Mouse (Mus musculus) limb, embryonic 12.5 days (tissue): ENCODE results near the gene Cdk12. TPM values are rescaled to one million over a fixed set of nuclear protein-coding genes. Genes with fewer than 3 reads are reported as not detected.

Source experiments
- ATAC-seq: fragments of 200-750 bp; cut with Nextera tagmentation; 2 replicates; pipeline ENCODE4 v1.8.0; 2017; ENCODE audit warnings: low read depth, moderate TSS enrichment; ENCODE audit not compliant: insufficient number of reproducible peaks, insufficient read depth, low FRiP score, low TSS enrichment
- H3K27ac ChIP-seq: fragments of 300-500 bp; sonication (generic); 2 replicates; pipeline ENCODE4 v1.5.1; 2016; ENCODE audit warnings: mild to moderate bottlenecking, moderate library complexity
- H3K27me3 ChIP-seq: fragments of 300-500 bp; sonication (generic); 2 replicates; pipeline ENCODE4 v1.6.1; 2016; ENCODE audit warnings: mild to moderate bottlenecking, moderate library complexity
- H3K36me3 ChIP-seq: fragments of 300-500 bp; sonication (generic); 2 replicates; pipeline ENCODE4 v1.6.1; 2016; ENCODE audit warnings: mild to moderate bottlenecking, moderate library complexity
- H3K4me1 ChIP-seq: fragments of 300-500 bp; sonication (generic); replicated peaks from 2 replicates; pipeline ENCODE4 v1.6.1; 2016
- H3K4me2 ChIP-seq: fragments of 300-500 bp; sonication (generic); 2 replicates; pipeline ENCODE4 v1.6.1; 2016; ENCODE audit warnings: mild to moderate bottlenecking, moderate library complexity
- H3K4me3 ChIP-seq: fragments of 300-500 bp; sonication (generic); replicated peaks from 2 replicates; pipeline ENCODE4 v1.5.1; 2016; ENCODE audit warnings: mild to moderate bottlenecking
- H3K9ac ChIP-seq: fragments of 300-500 bp; sonication (generic); replicated peaks from 2 replicates; pipeline ENCODE4 v1.6.1; 2016; ENCODE audit warnings: mild to moderate bottlenecking, moderate library complexity
- H3K9me3 ChIP-seq: fragments of 300-500 bp; sonication (generic); 2 replicates; pipeline ENCODE4 v1.6.1; 2016; ENCODE audit warnings: mild to moderate bottlenecking, moderate library complexity
- WGBS: fragments of 180-500 bp; shearing (Covaris S2); methylation state at CpG from one replicate; pipeline ENCODE4 v1.1.7; 2016; 5-methylcytosine and 5-hydroxymethylcytosine counted together
- polyA plus RNA-seq: library from polyadenylated mRNA; unstranded; fragments of >200 nt; fragmentation: Nextera tagmentation; extraction: Ambion mirVana; gene quantifications from 2 replicates; pipeline ENCODE4 v1.2.1, GENCODE M21; 2016

Cdk12 gene
- polyA plus RNA-seq, 1 experiment from 2014 or later: 17.0 TPM

- H3K27ac ChIP-seq: no peak overlapping the region
- no peaks in the 10 kb centered on the region for H3K9me3 ChIP-seq
- 5% methylated on average over 2 of the region's 2 CpGs for WGBS
- ATAC-seq: no peak
- H3K36me3 ChIP-seq: peaks cover 65% of the 10 kb centered on the region
- no peaks in the 10 kb centered on the region for H3K27me3 ChIP-seq
- no peak overlapping the region for H3K4me2 ChIP-seq
- H3K9ac ChIP-seq: no peak overlapping the region
- H3K4me1 ChIP-seq: no peaks in the 10 kb centered on the region
- no peak overlapping the region for H3K4me3 ChIP-seq
Observed at GRCm38 (mm10) chr11:98265039-98265438, 62.2 kb downstream of the Cdk12 start.

GRCm38 (mm10) chr11:98265891-98266290 lies 63.0 kb downstream of the Cdk12 start:
- ATAC-seq: no peak
- Histone ChIP-seq H3K9me3 (no peaks in the 10 kb centered on the region), H3K4me3 (no peak overlapping the region), H3K27ac (no peak overlapping the region), H3K4me1 (no peaks in the 10 kb centered on the region), H3K36me3 (peaks cover 73% of the 10 kb centered on the region), H3K4me2 (no peak overlapping the region), H3K27me3 (no peaks in the 10 kb centered on the region), H3K9ac (no peak overlapping the region)
- WGBS: 78% methylated on average over 5 of the region's 5 CpGs

GRCm38 (mm10) chr11:98266699-98267402 lies 64.0 kb downstream of the Cdk12 start:
- H3K27me3 ChIP-seq: no peaks in the 10 kb centered on the region
- WGBS: 66% methylated on average over 6 of the region's 6 CpGs
- H3K4me3 ChIP-seq: no peak overlapping the region
- peaks cover 82% of the 10 kb centered on the region for H3K36me3 ChIP-seq
- no peak overlapping the region for H3K4me2 ChIP-seq
- no peak overlapping the region for H3K27ac ChIP-seq
- no peaks in the 10 kb centered on the region for H3K4me1 ChIP-seq
- H3K9ac ChIP-seq: no peak overlapping the region
- no peak for ATAC-seq
- H3K9me3 ChIP-seq: no peaks in the 10 kb centered on the region

GRCm38 (mm10) chr11:98270066-98270465 lies 67.2 kb downstream of the Cdk12 start:
- H3K27ac ChIP-seq: no peak overlapping the region
- no peaks in the 10 kb centered on the region for H3K4me1 ChIP-seq
- peaks cover 95% of the 10 kb centered on the region for H3K36me3 ChIP-seq
- H3K27me3 ChIP-seq: no peaks in the 10 kb centered on the region
- WGBS: 96% methylated on average over 3 of the region's 3 CpGs
- no peaks in the 10 kb centered on the region for H3K9me3 ChIP-seq
- no peak overlapping the region for H3K4me2 ChIP-seq
- no peak overlapping the region for H3K9ac ChIP-seq
- H3K4me3 ChIP-seq: no peak overlapping the region
- ATAC-seq: no peak

- Histone ChIP-seq H3K4me2 (no peak overlapping the region), H3K9me3 (no peaks in the 10 kb centered on the region), H3K4me3 (no peak overlapping the region), H3K27me3 (no peaks in the 10 kb centered on the region), H3K9ac (no peak overlapping the region), H3K36me3 (peaks cover 92% of the 10 kb centered on the region), H3K4me1 (no peaks in the 10 kb centered on the region), H3K27ac (no peak overlapping the region)
- ATAC-seq: no peak
Observed at GRCm38 (mm10) chr11:98270466-98270865, 67.6 kb downstream of the Cdk12 start.

- peaks cover 20% of the 10 kb centered on the region for H3K36me3 ChIP-seq
- peaks cover 8% of the 10 kb centered on the region; the same call in 1 of the 2 replicates for H3K4me1 ChIP-seq
Observed at GRCm38 (mm10) chr11:98283740-98284139, 80.9 kb downstream of the Cdk12 start.

GRCm38 (mm10) chr11:98284230-98284629 lies 81.4 kb downstream of the Cdk12 start:
- Histone ChIP-seq H3K9ac (peak overlapping the region; percentile 40; the same call in 1 of the 2 replicates), H3K4me3 (peak overlapping the region; percentile 29)
- WGBS: 4% methylated on average over 16 of the region's 17 CpGs

More at GRCm38 (mm10) chr11:98283740-98284139, 80.9 kb downstream of the Cdk12 start:
- H3K4me2 ChIP-seq: peak overlapping the region; percentile 53
- WGBS: 32% methylated on average over 9 of the region's 9 CpGs
- no peaks in the 10 kb centered on the region for H3K9me3 ChIP-seq
- no peak overlapping the region for H3K9ac ChIP-seq
- peaks cover 24% of the 10 kb centered on the region for H3K27me3 ChIP-seq
- H3K27ac ChIP-seq: no peak overlapping the region
- ATAC-seq: no peak
- H3K4me3 ChIP-seq: no peak overlapping the region; the same call in 1 of the 2 replicates

GRCm38 (mm10) chr11:98285368-98285767 lies 82.5 kb downstream of the Cdk12 start:
- Histone ChIP-seq H3K27ac (no peak overlapping the region), H3K9ac (no peak overlapping the region), H3K27me3 (peaks cover 40% of the 10 kb centered on the region), H3K4me3 (no peak overlapping the region), H3K4me2 (no peak overlapping the region), H3K36me3 (peaks cover 8% of the 10 kb centered on the region; the same call in 1 of the 2 replicates), H3K4me1 (peaks cover 8% of the 10 kb centered on the region; the same call in 1 of the 2 replicates), H3K9me3 (no peaks in the 10 kb centered on the region)
- no peak for ATAC-seq
- whole genome bisulfite sequencing: 64% methylated on average over 2 of the region's 2 CpGs

More at GRCm38 (mm10) chr11:98284230-98284629, 81.4 kb downstream of the Cdk12 start:
- Histone ChIP-seq H3K36me3 (peaks cover 15% of the 10 kb centered on the region), H3K9me3 (no peaks in the 10 kb centered on the region), H3K4me2 (peak overlapping the region; percentile 53), H3K27ac (no peak overlapping the region), H3K27me3 (peaks cover 29% of the 10 kb centered on the region), H3K4me1 (peaks cover 8% of the 10 kb centered on the region; the same call in 1 of the 2 replicates)
- no peak for ATAC-seq

- peaks cover 48% of the 10 kb centered on the region for H3K27me3 ChIP-seq
- no peak overlapping the region for H3K27ac ChIP-seq
- H3K4me1 ChIP-seq: peaks cover 8% of the 10 kb centered on the region; the same call in 1 of the 2 replicates
- WGBS: 47% methylated on average over 5 of the region's 5 CpGs
- no peaks in the 10 kb centered on the region for H3K36me3 ChIP-seq
- H3K9me3 ChIP-seq: no peaks in the 10 kb centered on the region
- no peak overlapping the region for H3K4me2 ChIP-seq
- no peak overlapping the region for H3K4me3 ChIP-seq
- H3K9ac ChIP-seq: no peak overlapping the region
- ATAC-seq: no peak
Observed at GRCm38 (mm10) chr11:98287531-98287930, 84.7 kb downstream of the Cdk12 start.

GRCm38 (mm10) chr11:98287961-98288360 lies 85.1 kb downstream of the Cdk12 start:
- Histone ChIP-seq H3K4me1 (peaks cover 8% of the 10 kb centered on the region; the same call in 1 of the 2 replicates), H3K36me3 (no peaks in the 10 kb centered on the region), H3K9me3 (no peaks in the 10 kb centered on the region), H3K4me3 (no peak overlapping the region), H3K4me2 (no peak overlapping the region), H3K27me3 (peaks cover 51% of the 10 kb centered on the region), H3K27ac (no peak overlapping the region), H3K9ac (no peak overlapping the region)
- ATAC-seq: no peak
- 56% methylated on average over 7 of the region's 7 CpGs for WGBS

- Histone ChIP-seq H3K27me3 (peaks cover 53% of the 10 kb centered on the region), H3K36me3 (no peaks in the 10 kb centered on the region), H3K4me3 (no peak overlapping the region), H3K4me1 (peaks cover 5% of the 10 kb centered on the region), H3K9ac (no peak overlapping the region), H3K9me3 (no peaks in the 10 kb centered on the region), H3K27ac (no peak overlapping the region), H3K4me2 (no peak overlapping the region)
- WGBS: 28% methylated on average over 13 of the region's 13 CpGs
- ATAC-seq: no peak
Observed at GRCm38 (mm10) chr11:98289873-98290272, 87.0 kb downstream of the Cdk12 start.

- peaks cover 60% of the 10 kb centered on the region for H3K27me3 ChIP-seq
Observed at GRCm38 (mm10) chr11:98290906-98291305, 88.0 kb downstream of the Cdk12 start.

More at GRCm38 (mm10) chr11:98290906-98291305, 88.0 kb downstream of the Cdk12 start:
- H3K4me2 ChIP-seq: no peak overlapping the region
- no peak for ATAC-seq
- H3K4me1 ChIP-seq: peaks cover 5% of the 10 kb centered on the region
- 75% methylated on average over 2 of the region's 2 CpGs for WGBS
- no peaks in the 10 kb centered on the region for H3K36me3 ChIP-seq
- no peak overlapping the region for H3K27ac ChIP-seq
- H3K4me3 ChIP-seq: no peak overlapping the region
- H3K9ac ChIP-seq: no peak overlapping the region
- no peaks in the 10 kb centered on the region for H3K9me3 ChIP-seq
